Mouse (Mus musculus) heart, embryonic 14.5 days (tissue): ENCODE data around the gene Slc17a5. TPM values are rescaled to one million over a fixed set of nuclear protein-coding genes. Genes with fewer than 3 reads are reported as not detected.

Experiments
- ATAC-seq: fragments of 200-750 bp; cut with Nextera tagmentation; 2 replicates; pipeline ENCODE4 v1.8.0; 2017; ENCODE audit warnings: low read depth, moderate TSS enrichment; ENCODE audit not compliant: insufficient number of reproducible peaks, insufficient read depth, low FRiP score
- H3K27ac ChIP-seq, 2 experiments: fragments of 200-500 bp in 1 of 2; fragments of 300-500 bp in 1 of 2; sonication (generic) in 1 of 2; replicated peaks in 1 of 2; 2 replicates each; pipeline ENCODE4 v1.5.1; 2012 to 2014; ENCODE audit warnings: low read depth in 2 of 2, low read length in 2 of 2, control low read depth in 1 of 2, mild to moderate bottlenecking in 1 of 2, mixed read lengths in 1 of 2; ENCODE audit not compliant: control insufficient read depth in 1 of 2, insufficient read depth in 1 of 2
- H3K27me3 ChIP-seq: fragments of 300-500 bp; sonication (generic); 2 replicates; pipeline ENCODE4 v1.6.1; 2014; ENCODE audit warnings: mild to moderate bottlenecking, low read length, control low read depth; ENCODE audit not compliant: control insufficient read depth, insufficient read depth
- H3K36me3 ChIP-seq: fragments of 300-500 bp; sonication (generic); 2 replicates; pipeline ENCODE4 v1.6.1; 2014; ENCODE audit warnings: mild to moderate bottlenecking, control low read depth, low read length, mixed read lengths; ENCODE audit not compliant: control insufficient read depth, insufficient read depth
- H3K4me1 ChIP-seq, 2 experiments: fragments of 200-500 bp in 1 of 2; fragments of 300-500 bp in 1 of 2; sonication (generic) in 1 of 2; 2 replicates each; pipeline ENCODE4 v1.6.1; 2012 to 2014; ENCODE audit warnings: low read length in 2 of 2, control low read depth in 1 of 2, mixed read lengths in 1 of 2; ENCODE audit not compliant: control insufficient read depth in 2 of 2, insufficient read depth in 2 of 2
- H3K4me2 ChIP-seq: fragments of 300-500 bp; sonication (generic); 2 replicates; pipeline ENCODE4 v1.6.1; 2014; ENCODE audit warnings: mild to moderate bottlenecking, low read length
- H3K4me3 ChIP-seq, 2 experiments: fragments of 200-500 bp in 1 of 2; fragments of 300-500 bp in 1 of 2; sonication (generic) in 1 of 2; 2 replicates each; pipeline ENCODE4 v1.5.1; 2012 to 2014; ENCODE audit warnings: low read length in 2 of 2, mild to moderate bottlenecking in 2 of 2, control low read depth in 1 of 2, low read depth in 1 of 2, moderate library complexity in 1 of 2; ENCODE audit not compliant: control insufficient read depth in 1 of 2, insufficient read depth in 1 of 2
- H3K9ac ChIP-seq: fragments of 300-500 bp; sonication (generic); 2 replicates; pipeline ENCODE4 v1.6.1; 2014; ENCODE audit warnings: mild to moderate bottlenecking, low read length
- H3K9me3 ChIP-seq: fragments of 300-500 bp; sonication (generic); 2 replicates; pipeline ENCODE4 v1.6.1; 2016; ENCODE audit warnings: low read length, control low read depth; ENCODE audit not compliant: control insufficient read depth
- WGBS: fragments of 180-500 bp; shearing (Covaris S2); extraction: QIAGEN DNeasy Blood & Tissue Kit; methylation state at CpG from one replicate; pipeline ENCODE4 v1.1.7; 2014; 5-methylcytosine and 5-hydroxymethylcytosine counted together
- polyA plus RNA-seq: library from polyadenylated mRNA; unstranded; fragments of >200 nt; fragmentation: Nextera tagmentation; extraction: Ambion mirVana; gene quantifications from 2 replicates; pipeline ENCODE4 v1.2.1, GENCODE M21; 2014

Slc17a5 gene
- polyA plus RNA-seq, 1 experiment from 2014 or later: 8.7 TPM

DNA sequence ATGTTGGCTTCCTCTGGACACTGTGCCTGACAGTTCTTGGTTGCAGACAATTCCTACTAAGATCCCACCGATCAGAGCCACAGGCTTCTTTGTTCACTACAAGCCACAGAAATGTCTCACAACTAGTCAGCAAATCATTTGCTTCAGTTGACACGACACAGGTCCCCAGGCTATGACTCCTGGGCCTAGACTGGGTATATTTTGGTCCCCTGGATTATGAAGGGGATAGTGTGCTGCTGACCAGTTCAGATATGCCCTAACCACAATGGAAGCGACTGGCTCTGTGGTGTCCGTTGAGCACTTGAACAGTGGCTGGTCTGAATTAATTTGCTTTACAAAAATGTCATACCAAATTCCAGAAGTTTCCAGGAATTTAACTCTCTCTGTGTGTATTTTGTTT, 73.2 kb downstream of the Slc17a5 start:
- H3K27me3 ChIP-seq: no peaks in the 10 kb centered on the region
- H3K36me3 ChIP-seq: no peaks in the 10 kb centered on the region
- H3K9me3 ChIP-seq: no peaks in the 10 kb centered on the region
- no peak overlapping the region for H3K4me3 ChIP-seq
- 0 out of 4 replicates have a peak overlapping the region, but pooled peaks of 1 of the 2 experiments have one; percentile 7 for H3K27ac ChIP-seq
- peaks cover 15 to 19% of the 10 kb centered on the region in 2 experiments for H3K4me1 ChIP-seq
- no peak for ATAC-seq
- WGBS: 53% methylated on average over 4 of the region's 4 CpGs
- no peak overlapping the region for H3K4me2 ChIP-seq
- H3K9ac ChIP-seq: no peak overlapping the region

DNA sequence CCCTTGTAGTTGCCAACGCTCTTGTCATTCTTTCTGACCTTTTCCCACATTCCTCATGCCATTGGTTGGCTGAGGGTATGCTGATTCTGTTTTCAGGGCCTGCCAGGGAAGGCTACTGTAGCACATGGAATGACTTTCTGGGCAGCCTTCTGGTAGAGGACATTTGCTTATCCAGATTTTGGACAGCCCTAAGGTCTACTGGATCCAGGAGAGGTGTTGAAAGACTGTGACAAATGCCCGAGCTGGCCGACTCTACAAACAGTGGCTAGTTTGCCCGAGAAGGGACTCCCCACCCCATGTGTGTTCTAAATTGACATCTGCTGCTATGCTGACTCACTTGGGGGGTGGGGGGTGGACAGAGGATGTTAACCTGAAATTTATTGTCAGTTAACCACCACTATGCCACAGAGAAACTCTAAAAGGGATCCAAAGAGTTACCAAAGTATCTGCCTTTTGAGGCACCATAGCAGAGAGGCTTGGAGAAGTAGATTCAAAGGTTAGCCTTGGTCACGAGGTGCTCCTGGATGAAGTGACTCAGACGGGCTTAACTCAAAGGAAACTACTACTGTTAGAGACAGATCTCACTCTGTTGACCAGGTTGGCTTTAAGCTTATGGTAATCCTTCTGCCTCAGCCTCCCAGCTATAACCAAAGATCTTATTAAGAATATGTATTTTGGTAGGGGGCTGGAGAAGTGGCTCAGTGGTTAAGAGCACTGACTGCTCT, 73.9 kb downstream of the Slc17a5 start:
- 21% methylated on average over 6 of the region's 6 CpGs for WGBS
- peak; percentile 74 for ATAC-seq
- Histone ChIP-seq H3K4me1 (peaks cover 15 to 19% of the 10 kb centered on the region in 2 experiments), H3K9me3 (no peaks in the 10 kb centered on the region), H3K27me3 (no peaks in the 10 kb centered on the region), H3K4me2 (peak overlapping the region; percentile 1; the same call in 1 of the 2 replicates), H3K9ac (no peak overlapping the region), H3K4me3 (no peak overlapping the region), H3K27ac (peak overlapping the region; percentile 92 to 95), H3K36me3 (no peaks in the 10 kb centered on the region)

DNA sequence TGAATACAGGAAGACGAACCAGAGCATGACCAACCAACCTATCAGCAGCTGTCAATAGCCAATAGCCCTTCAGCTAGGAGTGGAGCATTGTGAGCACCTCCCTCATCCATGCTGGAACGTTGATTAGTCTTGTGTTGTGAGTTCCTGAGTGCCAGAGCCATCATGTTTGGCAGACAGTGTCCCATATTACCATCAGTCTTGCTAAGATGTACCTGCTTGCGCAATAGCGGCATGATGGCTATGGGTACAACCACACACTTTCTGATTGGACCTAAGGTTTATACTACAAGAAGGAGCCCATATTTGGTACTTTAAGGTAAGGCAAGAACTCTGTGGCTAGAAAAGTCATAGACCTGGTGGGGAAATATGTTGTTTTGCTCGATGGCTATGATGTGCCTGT, 76.1 kb downstream of the Slc17a5 start:
- ATAC-seq: no peak
- Histone ChIP-seq H3K36me3 (no peaks in the 10 kb centered on the region), H3K27ac (peak overlapping the region in 1 of 2 experiments; percentile 92; a peak in 2 of 4 replicates), H3K4me2 (no peak overlapping the region; the same call in 1 of the 2 replicates), H3K9ac (no peak overlapping the region), H3K4me1 (peaks cover 12 to 18% of the 10 kb centered on the region in 2 experiments), H3K9me3 (no peaks in the 10 kb centered on the region), H3K4me3 (no peak overlapping the region), H3K27me3 (no peaks in the 10 kb centered on the region)
- WGBS: 90% methylated on average over 5 of the region's 5 CpGs

DNA sequence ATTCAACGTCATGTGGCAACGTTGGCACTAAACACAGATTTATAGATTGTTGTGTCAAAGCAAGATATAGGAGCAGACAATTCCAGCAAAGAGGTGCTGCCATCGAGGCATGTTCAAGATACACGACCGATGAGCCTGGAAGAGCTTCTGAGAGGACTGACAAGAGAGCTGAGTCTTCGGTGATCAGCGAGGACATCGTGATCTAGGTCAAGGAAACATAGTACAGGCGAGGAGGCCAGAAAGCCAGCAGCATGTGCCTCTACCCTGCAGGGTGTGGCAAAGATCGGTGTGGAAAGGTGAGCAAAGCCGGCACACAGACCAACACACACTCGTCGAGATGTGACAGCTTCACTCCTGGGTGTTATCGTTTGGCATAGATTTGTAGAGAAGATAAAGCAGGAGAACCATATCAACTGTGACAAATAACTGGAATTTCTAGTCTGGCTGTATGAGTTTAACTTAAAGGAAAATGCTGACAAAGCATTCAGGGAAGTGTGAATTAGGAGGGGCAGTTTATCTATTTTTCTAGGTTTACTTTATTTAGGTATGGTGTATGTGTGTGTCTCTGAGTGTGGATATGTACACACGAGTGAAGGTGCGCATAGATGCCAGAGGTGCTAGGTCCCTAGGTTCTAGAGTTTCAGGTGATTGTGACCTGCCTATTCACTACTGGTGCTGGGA, 79.6 kb downstream of the Slc17a5 start:
- WGBS: 76% methylated on average over 16 of the region's 16 CpGs
- Histone ChIP-seq H3K27me3 (no peaks in the 10 kb centered on the region), H3K9me3 (no peaks in the 10 kb centered on the region), H3K36me3 (no peaks in the 10 kb centered on the region), H3K4me1 (peaks cover 16 to 30% of the 10 kb centered on the region in 2 experiments), H3K4me2 (no peak overlapping the region), H3K27ac (no peak overlapping the region), H3K9ac (no peak overlapping the region), H3K4me3 (no peak overlapping the region)
- no peak for ATAC-seq

DNA sequence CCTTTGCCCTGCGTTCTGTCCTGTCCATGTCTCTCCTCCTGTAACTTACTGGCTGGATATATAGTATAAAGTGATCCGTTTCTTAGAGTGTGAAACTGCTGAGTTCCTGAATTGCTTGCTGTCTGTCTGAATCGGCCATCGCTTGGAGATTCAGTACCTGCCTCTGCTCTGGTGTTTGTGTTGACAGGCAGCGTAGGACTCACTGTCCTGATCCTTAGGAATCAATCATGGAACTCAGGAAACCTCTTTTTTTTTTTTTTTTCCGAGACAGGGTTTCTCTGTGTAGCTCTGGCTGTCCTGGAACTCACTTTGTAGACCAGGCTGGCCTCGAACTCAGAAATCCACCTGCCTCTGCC, 81.1 kb downstream of the Slc17a5 start:
- H3K9ac ChIP-seq: peak overlapping the region; percentile 32; the same call in 1 of the 2 replicates
- ATAC-seq: no peak
- WGBS: 26% methylated on average over 7 of the region's 7 CpGs
- H3K4me1 ChIP-seq: peaks cover 14 to 33% of the 10 kb centered on the region in 2 experiments
- H3K9me3 ChIP-seq: no peaks in the 10 kb centered on the region
- peak overlapping the region; percentile 55 to 65 for H3K27ac ChIP-seq
- no peaks in the 10 kb centered on the region for H3K36me3 ChIP-seq
- no peak overlapping the region for H3K4me3 ChIP-seq
- H3K4me2 ChIP-seq: peak overlapping the region; percentile 31
- no peaks in the 10 kb centered on the region for H3K27me3 ChIP-seq

DNA sequence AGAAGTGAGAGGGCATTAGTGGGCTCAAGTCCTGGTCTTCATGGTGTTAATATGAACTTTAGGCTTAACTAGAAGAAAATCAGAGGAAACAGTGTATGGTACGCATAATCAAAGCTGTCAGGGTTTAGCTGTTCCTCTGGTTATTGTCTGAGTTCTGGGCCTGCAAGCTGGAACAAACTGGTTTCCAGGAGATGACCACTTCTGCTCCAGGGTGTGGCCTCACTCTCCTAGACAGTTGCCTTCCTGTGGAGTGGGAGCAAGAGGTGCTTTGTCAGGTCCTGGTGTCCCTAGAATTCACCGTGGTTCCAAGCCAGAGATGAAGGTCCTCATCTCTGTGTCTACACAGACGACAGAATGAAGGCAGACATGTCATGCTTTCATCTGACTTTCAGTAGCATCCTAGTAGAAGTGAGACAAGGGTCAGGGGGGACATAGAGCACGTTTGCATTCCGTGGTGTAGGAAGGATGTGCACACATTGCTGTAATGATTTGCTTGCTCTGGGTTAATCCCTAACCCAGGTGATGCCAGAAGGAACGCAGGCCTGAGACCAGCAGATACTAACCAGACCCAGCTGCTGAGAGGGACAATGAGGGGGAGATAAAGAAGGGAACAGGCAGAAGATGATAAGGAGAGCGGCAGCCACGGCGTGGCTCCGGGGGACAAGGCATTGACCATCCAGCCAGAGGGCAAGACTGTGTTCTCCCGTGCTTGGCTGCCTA, 81.7 kb downstream of the Slc17a5 start:
- peak; percentile 53; the same call in 1 of the 2 replicates for ATAC-seq
- Histone ChIP-seq H3K9me3 (no peaks in the 10 kb centered on the region), H3K9ac (peak overlapping the region; percentile 32; the same call in 1 of the 2 replicates), H3K4me2 (peak overlapping the region; percentile 31), H3K27ac (peak overlapping the region; percentile 55 to 65), H3K4me3 (no peak overlapping the region), H3K36me3 (no peaks in the 10 kb centered on the region), H3K27me3 (no peaks in the 10 kb centered on the region), H3K4me1 (peaks cover 16 to 35% of the 10 kb centered on the region in 2 experiments)
- 13% methylated on average over 11 of the region's 11 CpGs for WGBS

DNA sequence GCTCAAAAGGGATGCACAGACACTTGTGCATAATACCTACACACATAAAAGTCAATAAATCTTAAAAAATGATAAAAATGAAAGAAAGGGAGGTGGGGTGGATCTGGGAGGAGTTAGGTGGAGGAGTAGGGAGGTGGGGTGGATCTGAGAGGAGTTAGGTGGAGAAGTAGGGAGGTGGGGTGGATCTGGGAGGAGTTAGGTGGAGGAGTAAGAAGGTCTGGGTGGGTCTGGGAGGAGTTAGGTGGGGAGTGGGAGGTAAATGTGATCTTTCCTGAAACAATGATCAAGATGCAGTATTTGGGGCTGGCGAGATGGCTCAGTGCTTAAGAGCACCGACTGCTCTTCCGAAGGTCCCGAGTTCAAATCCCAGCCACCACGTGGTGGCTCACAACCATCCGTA, 82.6 kb downstream of the Slc17a5 start:
- no peak for ATAC-seq
- WGBS: 87% methylated on average over 6 of the region's 6 CpGs
- H3K9me3 ChIP-seq: no peaks in the 10 kb centered on the region
- H3K9ac ChIP-seq: no peak overlapping the region
- H3K4me3 ChIP-seq: no peak overlapping the region
- no peak overlapping the region for H3K4me2 ChIP-seq
- H3K27me3 ChIP-seq: no peaks in the 10 kb centered on the region
- H3K27ac ChIP-seq: no peak overlapping the region
- no peaks in the 10 kb centered on the region for H3K36me3 ChIP-seq
- peaks cover 16 to 43% of the 10 kb centered on the region in 2 experiments for H3K4me1 ChIP-seq
